Mouse (Mus musculus): ENCODE results near the gene Gm45716. TPM values are rescaled to one million over a fixed set of nuclear protein-coding genes. Genes with fewer than 3 reads are reported as not detected.
A peak's percentile ranks its signal among the peaks of the same experiment; 100 is the strongest.

Gm45716 gene
- 1 to 10 TPM; 4.9 to 5.8 TPM for total RNA-seq (2021)
- long read RNA-seq, experiment 1, partial matches to known transcripts: 5 of 5 reads
- long read RNA-seq, experiment 1, other reads (novel, unspliced or antisense): 0 of 5 reads
- long read RNA-seq, experiment 2, partial matches to known transcripts: 3 of 3 reads
- long read RNA-seq, experiment 2, other reads (novel, unspliced or antisense): 0 of 3 reads

DNA sequence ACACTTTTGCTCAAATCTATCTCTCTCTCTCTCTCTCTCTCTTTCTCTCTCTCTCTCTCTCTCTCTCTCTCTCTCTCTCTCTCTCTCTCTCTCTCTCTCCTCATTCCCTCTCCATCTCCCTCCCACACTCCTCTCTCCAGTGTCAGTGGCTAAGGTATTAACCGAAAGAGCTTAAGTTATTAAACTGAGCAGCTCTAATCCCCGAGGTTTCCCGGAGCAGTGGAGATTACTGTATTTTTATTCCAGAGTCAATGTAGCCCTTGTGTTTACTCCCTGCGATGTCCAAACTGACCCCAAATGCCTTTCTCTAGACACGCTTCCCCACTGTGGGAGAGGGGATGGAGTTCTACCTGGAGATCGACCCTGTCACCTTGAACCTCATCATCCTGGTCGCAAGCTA is at the start of gene Gm45716:
Gm45716 (plus strand) TSS at position 243 of the 400 bp plus-strand sequence.
- intact Hi-C loops (cut with DNase I): no loop called here
- DNase-seq (ENCODE audit: low spot score in 2 of 2): no peak

DNA sequence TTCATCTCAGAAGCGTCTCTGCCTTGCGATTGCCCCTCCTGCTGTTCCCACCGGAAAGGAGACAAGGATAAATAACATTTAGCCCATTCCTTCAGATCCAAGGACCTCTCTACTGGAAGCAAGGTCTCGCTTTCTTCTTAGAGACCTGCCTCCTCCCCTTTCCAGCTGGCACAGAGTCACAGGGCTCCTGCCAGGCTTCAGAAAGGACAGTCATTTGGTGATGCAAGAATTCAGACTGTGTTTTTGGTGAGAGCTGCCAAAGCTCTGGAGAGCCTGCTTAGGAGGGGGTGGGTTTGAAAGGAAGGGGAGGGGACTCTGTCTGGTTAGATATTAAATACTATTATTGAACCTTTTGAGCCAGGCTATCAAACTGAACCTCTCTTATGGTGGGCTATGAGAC is 45.1 kb upstream of the Gm45716 start:
- intact Hi-C loops (cut with DNase I): no loop called here
- DNase-seq (ENCODE audit: low spot score in 2 of 2): peak; percentile 25 to 52

DNA sequence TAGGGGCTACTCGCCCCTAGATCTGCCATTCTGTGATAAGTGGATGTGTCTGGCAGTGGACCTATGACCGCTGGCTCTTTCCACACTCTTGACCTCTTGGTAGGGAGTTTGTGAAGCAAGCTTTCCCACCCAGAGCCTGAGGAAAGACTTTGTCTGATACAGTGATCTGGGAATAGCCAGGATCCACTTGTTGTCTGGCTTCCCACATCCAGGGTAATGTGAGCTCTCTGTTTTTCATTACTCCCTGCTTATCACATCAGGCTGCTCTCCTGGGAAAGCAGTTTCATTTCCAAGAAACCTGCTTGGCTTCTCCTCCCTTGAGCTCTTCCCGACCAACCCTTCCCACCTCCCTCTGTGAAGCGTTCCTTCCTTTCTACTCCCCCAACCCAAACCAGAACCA is 44.5 kb upstream of the Gm45716 start:
- no peak for DNase-seq (ENCODE audit: low spot score in 2 of 2)
- intact Hi-C loops (cut with DNase I): no loop called here

DNA sequence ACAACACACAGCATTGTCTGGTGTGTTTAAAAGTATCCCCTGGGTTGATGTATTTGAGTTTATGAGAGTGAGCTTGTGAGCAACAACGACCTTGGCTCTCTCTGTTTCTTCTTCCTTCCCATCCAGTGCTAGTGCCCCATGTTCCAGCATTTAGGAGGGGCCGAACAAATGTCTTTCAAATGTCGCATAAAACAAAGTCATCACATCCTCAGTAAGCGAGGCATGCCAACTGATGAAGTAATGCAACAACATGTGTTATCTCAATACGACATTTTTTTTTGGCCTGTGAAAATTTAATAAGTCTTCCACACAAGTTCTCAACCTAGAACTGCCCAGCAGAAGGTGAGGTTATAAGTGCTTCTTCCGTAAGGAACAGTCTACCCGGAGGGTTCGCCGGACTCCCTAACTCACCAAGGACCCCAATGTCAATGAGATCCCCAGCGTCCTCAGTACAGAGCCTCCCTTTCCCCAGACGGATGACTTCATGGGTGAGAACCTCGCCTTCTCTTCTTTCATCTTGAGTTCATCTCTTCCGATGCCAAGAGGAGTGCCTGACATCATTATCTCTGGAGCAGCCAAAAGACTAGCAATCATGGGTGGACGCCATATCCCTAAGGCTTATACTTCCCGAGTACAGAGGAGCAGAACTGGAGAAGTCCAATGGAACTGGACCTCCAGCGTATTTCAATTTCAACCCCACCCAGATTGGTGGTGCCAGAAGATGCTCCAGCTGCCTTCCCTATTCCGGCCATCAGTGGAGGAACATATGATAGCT is 41.2 kb upstream of the Gm45716 start:
- intact Hi-C loops (cut with DNase I): no loop called here
- DNase-seq (ENCODE audit: low spot score in 2 of 2): no peak

DNA sequence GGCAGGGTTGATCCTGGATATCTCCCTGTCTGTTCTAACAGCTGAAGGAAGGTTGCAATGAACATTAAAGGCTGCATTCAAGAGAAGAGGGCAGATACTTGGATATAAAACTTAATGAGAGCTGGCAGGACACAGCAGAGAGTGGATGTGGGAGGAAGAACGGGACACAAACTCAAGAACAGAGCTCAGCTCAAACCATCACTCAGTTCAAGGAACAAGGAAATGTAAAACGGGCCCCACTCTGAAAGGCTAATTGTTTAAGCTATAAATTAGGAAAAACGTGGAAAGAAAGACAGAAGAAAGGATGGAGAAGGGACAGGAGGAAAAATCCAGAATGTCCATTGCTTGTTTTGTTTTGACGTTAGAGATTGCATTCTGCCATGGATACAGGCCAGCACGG is 32.4 kb upstream of the Gm45716 start:
- no peak for DNase-seq (ENCODE audit: low spot score in 2 of 2)
- intact Hi-C loops (cut with DNase I): no loop called here

DNA sequence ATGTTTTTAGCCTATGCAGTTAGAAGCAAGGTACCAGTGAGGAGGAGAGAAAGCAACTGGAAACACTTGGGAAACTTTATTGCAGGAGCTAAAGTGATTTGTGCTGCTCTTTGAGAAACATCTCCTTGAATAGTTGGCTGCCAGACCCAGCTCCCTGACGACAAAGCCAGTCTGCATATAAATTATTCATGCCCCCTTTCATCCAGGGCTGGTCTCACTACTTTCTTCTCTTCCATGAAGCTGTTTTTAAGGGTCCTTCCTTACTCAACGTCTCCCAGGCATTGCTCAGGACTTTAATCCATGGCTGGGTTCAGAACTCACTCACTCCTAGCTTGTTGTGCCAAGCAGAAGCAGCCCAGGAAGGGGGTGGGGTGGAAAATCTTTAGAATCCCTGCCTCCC is 32.0 kb upstream of the Gm45716 start:
- intact Hi-C loops (cut with DNase I): no loop called here
- DNase-seq (ENCODE audit: low spot score in 2 of 2): no peak

DNA sequence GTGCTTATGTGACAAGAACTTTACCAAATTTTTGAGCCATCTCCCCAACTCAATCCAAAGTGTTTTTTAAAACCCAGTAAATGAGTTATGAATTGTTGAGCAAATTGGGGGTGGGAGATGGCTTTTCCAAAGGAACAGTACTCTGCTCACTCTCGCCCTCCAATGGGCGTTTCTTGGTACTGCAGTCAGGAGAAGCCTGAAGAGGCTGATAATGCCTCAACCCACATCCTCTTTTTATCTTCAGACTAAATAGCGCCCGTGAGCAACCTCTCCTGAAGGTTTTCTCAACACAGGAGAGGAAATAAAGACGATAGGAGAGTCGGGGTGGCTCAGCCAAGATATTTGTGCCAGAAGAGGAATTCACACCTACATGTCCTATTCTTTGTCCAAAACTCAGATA is 19.7 kb upstream of the Gm45716 start:
- intact Hi-C loops (cut with DNase I): loop anchor here (5.0 kb wide), 1 partner anchor 135 kb away; the partner anchor contains the start of gene Tmem100
- peak in 1 of 2 experiments; percentile 26 for DNase-seq (ENCODE audit: low spot score in 2 of 2)

DNA sequence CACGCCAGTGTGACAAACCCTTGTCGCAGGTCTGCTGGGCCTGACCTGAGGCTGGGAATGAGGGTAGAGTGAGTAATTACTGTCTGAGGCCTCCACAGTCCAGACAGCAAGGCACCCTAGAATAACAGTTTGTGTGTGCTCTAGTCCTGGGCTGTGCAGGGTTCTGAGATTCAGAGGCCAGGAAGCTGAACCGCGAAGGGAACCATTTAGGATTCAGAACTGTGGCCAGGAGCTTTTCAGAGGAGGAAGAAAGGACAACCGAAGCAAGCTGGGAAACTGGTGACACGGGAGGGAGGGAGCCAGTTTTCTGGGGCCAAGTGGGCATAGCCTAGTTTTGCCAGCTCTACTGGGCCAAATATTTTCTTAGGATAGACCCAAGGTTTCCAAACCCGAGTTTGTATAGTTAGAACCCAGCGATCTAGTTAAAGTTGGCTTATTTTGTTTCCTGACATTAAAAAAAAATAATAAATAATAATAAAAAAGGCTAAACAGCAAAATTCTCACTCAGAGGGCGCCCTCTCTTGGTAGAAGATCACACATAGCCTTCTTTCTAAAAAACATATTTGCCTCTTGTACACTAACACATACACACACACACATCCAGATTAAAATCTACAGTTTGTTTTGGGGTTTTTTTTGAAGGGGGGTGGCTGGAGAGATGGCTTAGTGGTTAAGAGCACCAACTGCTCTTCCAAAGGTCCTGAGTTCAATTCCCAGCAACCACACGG is 19.0 kb upstream of the Gm45716 start:
- peak in 1 of 2 experiments; percentile 16 for DNase-seq (ENCODE audit: low spot score in 2 of 2)
- intact Hi-C loops (cut with DNase I): loop anchor here (5.0 kb wide), 1 partner anchor 136 kb away; the partner anchor contains the start of gene Tmem100

DNA sequence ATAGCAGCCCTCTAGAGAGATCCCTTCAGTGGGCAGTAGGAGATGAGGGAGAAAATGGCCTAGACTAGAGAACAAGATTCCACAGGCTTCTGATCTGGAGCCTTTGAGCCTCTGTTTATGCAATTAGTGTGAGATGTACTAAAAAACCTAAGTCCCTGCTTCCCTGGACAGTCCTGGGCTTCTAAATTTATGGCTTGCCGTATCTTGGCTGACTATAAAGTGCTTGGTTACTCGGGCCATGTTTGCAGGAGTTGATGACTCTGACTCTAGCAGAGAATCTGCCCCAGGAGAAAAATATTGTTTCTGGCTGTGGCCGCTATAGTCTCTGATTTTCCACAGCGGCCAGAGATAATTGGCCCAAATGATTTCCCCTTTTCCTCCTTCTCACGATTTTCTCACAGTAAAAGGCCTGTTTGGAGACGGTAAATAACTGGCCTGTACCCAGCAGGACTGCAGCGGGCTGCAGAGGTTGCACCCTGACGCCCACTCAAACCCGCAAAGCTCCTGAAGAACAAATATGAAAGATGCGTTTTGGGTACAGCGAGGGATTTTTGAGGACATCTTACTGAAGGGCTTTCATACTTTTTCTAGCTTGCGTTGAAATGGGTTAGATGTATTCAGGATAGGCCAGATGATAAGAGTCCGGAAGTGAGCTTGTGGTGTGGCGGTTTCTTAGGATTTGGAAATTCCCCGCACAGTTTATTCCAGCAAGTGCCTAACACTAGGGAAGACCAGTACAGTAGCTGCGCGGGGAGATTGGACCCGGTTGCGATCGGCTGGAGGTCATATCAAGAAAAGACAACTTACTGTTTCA is 18.1 kb upstream of the Gm45716 start:
- intact Hi-C loops (cut with DNase I): loop anchor here (1.0 to 10.0 kb wide), 3 partner anchors 137 to 1005 kb away; partner anchors contain the start of gene Tmem100
- DNase-seq (ENCODE audit: low spot score in 2 of 2): no peak

DNA sequence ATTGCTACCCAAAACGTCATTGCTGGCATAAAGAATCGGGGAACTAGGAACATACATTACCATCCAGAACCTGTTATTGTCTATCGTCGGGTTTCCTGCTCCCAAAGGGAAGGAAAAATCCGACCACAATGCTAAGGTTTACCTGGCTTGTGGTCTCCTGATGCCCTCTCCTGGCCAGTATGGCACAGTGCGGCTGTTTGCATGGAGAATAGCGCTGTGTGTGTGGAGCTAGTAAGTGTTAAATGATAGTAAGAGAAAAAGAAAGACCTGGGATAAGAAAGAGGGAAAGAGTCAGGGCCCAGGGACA is 17.5 kb upstream of the Gm45716 start:
- intact Hi-C loops (cut with DNase I): loop anchor here (1.0 to 10.0 kb wide), 2 partner anchors 181 to 1005 kb away; no protein-coding TSS in a partner anchor
- peak; percentile 67 to 73 for DNase-seq (ENCODE audit: low spot score in 2 of 2)

DNA sequence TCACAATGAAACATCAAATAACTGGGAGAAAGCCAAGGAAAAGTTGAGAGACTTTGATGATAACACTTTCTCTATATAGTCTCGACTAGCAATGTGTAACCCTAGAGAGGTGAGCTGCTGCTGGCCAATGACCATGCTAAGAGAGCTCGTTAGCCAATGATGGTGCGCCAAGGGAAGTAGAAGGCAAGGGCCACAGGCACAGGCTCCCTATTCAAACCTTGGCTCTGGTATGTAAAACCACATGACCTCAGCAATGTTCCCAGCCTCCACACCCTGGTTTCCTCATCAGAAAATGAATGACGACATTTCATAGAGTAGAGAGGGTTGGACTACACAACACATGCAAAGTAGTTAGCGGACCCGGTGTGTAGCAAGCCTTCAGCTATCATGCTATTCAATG is 15.2 kb upstream of the Gm45716 start:
- no peak for DNase-seq (ENCODE audit: low spot score in 2 of 2)
- intact Hi-C loops (cut with DNase I): loop anchor here (10.0 kb wide), 1 partner anchor 1008 kb away; no protein-coding TSS in a partner anchor

DNA sequence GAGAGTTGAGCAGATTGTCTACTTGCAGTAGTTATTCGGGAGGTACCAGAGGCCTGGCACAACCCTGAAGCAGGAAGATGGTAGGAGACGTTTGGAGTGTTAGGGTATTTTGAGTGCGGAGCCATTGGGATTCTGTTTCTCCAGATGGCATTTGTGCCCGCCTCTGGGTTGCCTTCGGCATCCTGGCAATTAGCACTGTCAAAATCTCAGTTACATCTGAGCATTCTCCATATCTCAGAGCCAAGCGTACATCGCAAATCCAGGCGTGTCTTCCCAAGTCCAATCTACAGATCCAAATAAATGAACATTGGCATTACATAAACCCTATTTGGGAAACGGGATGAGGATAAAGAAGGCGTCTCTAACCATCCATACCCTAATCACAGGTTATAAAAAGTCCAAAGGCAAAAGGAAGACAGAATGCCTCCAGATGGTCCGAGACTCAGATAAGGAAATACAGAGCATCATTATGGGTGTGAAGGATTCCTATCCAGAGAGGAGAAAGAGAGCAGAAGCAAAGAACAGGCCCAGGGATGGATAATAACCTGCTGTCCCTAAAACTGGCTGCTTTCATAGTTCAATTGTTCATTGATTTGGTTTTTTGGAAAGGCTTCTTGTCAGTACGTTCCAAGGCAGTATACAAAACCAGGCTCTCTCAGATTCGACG is 11.7 kb upstream of the Gm45716 start:
- intact Hi-C loops (cut with DNase I): loop anchor here (10.0 kb wide), 1 partner anchor 1011 kb away; no protein-coding TSS in a partner anchor
- DNase-seq (ENCODE audit: low spot score in 2 of 2): peak; percentile 40 to 64

DNA sequence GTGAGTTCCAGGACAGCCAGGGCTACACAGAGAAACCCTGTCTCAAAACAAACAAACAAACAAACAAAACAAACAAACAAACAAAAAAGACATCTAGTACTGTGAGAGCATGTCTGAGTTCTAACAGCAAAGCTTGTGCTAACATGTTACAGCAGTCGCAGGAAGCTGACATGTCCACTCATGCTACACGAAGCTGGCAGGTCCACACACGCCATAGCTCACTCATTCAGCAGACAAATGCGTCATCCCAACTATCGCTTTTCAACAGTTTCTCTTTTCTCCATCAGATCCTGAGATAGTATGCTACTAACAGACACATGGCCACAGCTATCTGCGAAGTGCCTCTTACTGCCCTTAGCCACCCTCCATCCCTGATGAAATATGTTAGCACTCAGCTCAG is 10.1 kb upstream of the Gm45716 start:
- intact Hi-C loops (cut with DNase I): loop anchor here (10.0 kb wide), 1 partner anchor 1013 kb away; no protein-coding TSS in a partner anchor
- no peak for DNase-seq (ENCODE audit: low spot score in 2 of 2)

DNA sequence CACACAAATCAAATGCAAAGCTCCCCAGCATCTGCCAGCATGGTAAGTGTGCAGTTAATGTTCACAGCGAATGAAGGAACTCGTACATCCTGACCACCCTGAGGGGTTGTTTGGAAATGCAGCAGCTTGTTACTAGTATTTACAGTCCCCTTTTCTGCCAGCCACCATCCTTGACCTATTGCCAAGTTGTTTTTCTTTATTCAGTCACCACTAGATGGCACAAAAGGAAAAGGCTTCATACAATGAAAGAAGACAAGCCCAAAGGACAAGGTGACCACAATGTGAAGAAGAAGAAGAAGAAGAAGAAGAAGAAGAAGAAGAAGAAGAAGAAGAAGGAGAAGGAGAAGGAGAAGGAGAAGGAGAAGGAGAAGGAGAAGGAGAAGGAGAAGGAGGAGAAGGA is 4.1 kb upstream of the Gm45716 start:
- DNase-seq (ENCODE audit: low spot score in 2 of 2): peak; percentile 11 to 62

DNA sequence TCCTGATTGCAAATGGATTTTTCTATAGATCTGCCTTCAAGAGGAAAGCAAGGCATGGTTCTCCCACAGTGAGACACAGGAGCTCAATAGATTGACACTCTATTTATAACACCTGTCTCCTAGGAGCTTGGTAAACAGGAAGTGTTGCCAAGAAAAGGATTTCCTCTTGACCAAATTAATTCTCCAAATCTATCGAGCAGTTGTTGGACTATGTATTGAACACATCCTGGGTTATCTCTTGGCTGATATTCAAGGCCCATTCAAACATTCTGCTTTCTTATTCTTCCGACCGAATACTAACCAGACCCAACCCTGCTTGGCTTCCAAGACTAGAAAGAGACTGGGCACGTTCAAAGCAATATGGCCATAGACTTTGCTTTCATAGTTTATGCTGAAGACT is 2.7 kb upstream of the Gm45716 start:
- intact Hi-C loops (cut with DNase I): loop anchor here (5.0 kb wide), 3 partner anchors 133 to 438 kb away; no protein-coding TSS in a partner anchor
- DNase-seq (ENCODE audit: low spot score in 2 of 2): no peak

More for the DNA sequence above, 4.1 kb upstream of the Gm45716 start:
- intact Hi-C loops (cut with DNase I): loop anchor here (5.0 kb wide), 3 partner anchors 134 to 439 kb away; no protein-coding TSS in a partner anchor

DNA sequence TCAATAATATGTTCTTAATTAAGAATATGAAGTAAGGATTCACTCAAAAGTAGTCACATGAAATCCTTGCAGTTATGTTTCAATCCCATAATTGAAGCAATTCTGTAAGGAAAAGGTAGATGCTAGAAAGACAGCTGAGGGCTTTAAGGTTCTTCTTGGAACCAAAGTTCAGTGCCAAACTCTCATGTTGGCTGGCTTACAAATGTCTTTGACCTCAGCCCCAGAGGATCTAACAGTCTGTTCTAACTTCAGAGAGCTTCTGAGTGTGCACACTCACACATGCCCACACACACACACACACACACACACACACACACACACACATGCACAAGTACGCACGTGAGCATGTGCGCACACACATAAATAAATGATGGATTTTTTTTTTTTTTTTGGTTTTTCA is 2.7 kb downstream of the Gm45716 start:
- intact Hi-C loops (cut with DNase I): no loop called here
- no peak for DNase-seq (ENCODE audit: low spot score in 2 of 2)

DNA sequence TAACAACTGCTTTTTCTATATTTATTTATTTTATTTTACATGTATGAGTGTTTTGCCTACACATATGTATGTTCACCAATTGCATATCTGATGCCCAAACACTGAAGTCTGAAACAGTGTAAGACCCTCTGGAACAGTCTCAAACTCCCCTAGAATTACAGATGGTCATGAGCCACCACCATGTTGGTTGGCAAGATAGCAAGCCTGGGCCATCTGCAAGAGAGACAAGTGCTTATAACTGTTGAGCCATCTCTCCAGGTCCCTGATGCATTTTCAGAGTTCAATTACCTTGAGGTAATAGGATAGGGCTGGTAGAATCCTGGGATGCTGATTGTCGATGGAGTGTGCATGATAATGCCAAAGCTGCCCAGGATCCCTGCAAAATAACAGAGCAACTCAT is 7.5 kb downstream of the Gm45716 start:
- intact Hi-C loops (cut with DNase I): no loop called here
- DNase-seq (ENCODE audit: low spot score in 2 of 2): no peak

DNA sequence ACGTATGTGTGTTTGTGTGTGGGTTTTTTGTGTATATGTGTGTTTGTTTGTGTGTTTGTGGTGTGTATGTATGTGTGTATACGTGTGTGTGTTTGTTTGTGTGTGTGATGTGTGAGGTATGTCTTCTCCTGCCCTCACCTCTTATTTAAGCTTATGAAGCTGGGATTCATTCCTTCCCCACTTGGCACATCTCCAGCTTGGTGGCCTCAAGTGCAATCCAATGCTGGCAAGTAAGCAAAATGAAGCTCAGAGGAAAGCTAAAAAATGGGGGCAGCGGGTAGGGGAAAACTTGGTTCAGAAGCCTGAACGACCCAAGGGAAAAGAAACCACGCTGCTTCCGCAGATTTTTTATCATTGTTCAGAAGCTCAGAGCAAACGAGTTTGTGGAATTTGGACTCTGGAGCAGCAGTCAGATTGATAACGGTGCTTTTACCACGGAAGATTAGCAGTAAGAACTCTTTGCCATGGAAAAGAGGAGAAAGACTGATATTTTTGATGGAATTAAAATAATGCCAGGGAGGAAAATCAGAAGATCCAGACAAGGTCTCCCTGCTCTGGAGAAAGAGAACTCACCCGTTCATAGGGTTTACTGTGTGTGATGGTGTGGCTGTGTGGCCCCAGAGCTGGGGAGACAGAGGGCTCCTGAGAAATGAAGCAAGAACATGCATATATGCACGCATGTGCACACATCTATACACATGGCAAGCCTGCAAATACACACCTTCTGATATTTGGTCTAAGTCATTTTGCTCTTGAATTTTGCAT is 8.5 kb downstream of the Gm45716 start:
- no peak for DNase-seq (ENCODE audit: low spot score in 2 of 2)
- intact Hi-C loops (cut with DNase I): no loop called here

All from left cerebral cortex, postnatal 14 days (tissue).